Mouse (Mus musculus) testis, adult 2 months (tissue): ENCODE measurements around the gene Olfr372.
"Not testable (repeated sequence)": the region's sequence is repeated elsewhere in the genome, so short reads cannot be mapped to it uniquely, and the experiment has no call there.

ENCODE experiments used
- CTCF ChIP-seq: fragments of 200-500 bp; IDR thresholded peaks from 2 replicates; pipeline ENCODE4 v1.5.1; 2012; ENCODE audit warnings: low read depth, mild to moderate bottlenecking, inconsistent platforms, low read length, moderate library complexity; ENCODE audit not compliant: control insufficient read depth, insufficient read depth, insufficient replicate concordance
- POLR2A ChIP-seq: fragments of 200-500 bp; IDR thresholded peaks from 2 replicates; pipeline ENCODE4 v1.6.1; 2012; ENCODE audit warnings: low read depth, mild to moderate bottlenecking, inconsistent platforms, low read length, moderate library complexity; ENCODE audit not compliant: control insufficient read depth

- TF ChIP-seq CTCF, POLR2A: not testable (repeated sequence)
Measured at GRCm38 (mm10) chr8:72099377-72100103, 58.5 kb downstream of the Olfr372 start.
